Mouse (Mus musculus) hindbrain, postnatal 0 days (tissue): ENCODE results near the gene Top2b. TPM values are rescaled to one million over a fixed set of nuclear protein-coding genes. Genes with fewer than 3 reads are reported as not detected.
A peak's percentile ranks its signal among the peaks of the same experiment; 100 is the strongest.

Experiments
- ATAC-seq: fragments of 200-750 bp; cut with Nextera tagmentation; 2 replicates; pipeline ENCODE4 v1.8.0; 2017; ENCODE audit warnings: mild to moderate bottlenecking, moderate TSS enrichment, moderate library complexity
- DNase-seq: peaks from one replicate; pipeline ENCODE4 v3.0.0-alpha.2; 2015; ENCODE audit warnings: low spot score
- H3K27ac ChIP-seq: fragments of 300-500 bp; sonication (generic); 2 replicates; pipeline ENCODE4 v1.5.1; 2014; ENCODE audit warnings: mild to moderate bottlenecking
- H3K27me3 ChIP-seq: fragments of 300-500 bp; sonication (generic); 2 replicates; pipeline ENCODE4 v1.6.1; 2014; ENCODE audit warnings: low read length, mixed read lengths; ENCODE audit not compliant: insufficient read depth
- H3K36me3 ChIP-seq: fragments of 300-500 bp; sonication (generic); 2 replicates; pipeline ENCODE4 v1.6.1; 2014; ENCODE audit warnings: low read length, mixed read lengths; ENCODE audit not compliant: insufficient read depth
- H3K4me1 ChIP-seq: fragments of 300-500 bp; sonication (generic); 2 replicates; pipeline ENCODE4 v1.6.1; 2014; ENCODE audit warnings: antibody characterized with exemption, low read length, mixed read lengths; ENCODE audit not compliant: insufficient read depth
- H3K4me2 ChIP-seq: fragments of 300-500 bp; sonication (generic); 2 replicates; pipeline ENCODE4 v1.6.1; 2014; ENCODE audit warnings: low read depth, mild to moderate bottlenecking, low read length, moderate library complexity, mixed read lengths
- H3K4me3 ChIP-seq: fragments of 300-500 bp; sonication (generic); 2 replicates; pipeline ENCODE4 v1.5.1; 2014; ENCODE audit warnings: low read length
- H3K9ac ChIP-seq: fragments of 300-500 bp; sonication (generic); replicated peaks from 2 replicates; pipeline ENCODE4 v1.6.1; 2014; ENCODE audit warnings: mild to moderate bottlenecking, low read length, moderate library complexity, mixed read lengths
- H3K9me3 ChIP-seq: fragments of 300-500 bp; sonication (generic); 2 replicates; pipeline ENCODE4 v1.6.1; 2016; ENCODE audit warnings: low read length, mixed read lengths
- CTCF ChIP-seq: IDR thresholded peaks from 2 replicates; pipeline ENCODE4 v1.5.1; 2016; ENCODE audit warnings: antibody characterized with exemption, control low read depth, low read depth
- WGBS: fragments of 180-500 bp; shearing (Covaris S2); extraction: QIAGEN DNeasy Blood & Tissue Kit; methylation state at CpG from one replicate; pipeline ENCODE4 v1.1.7; 2014; 5-methylcytosine and 5-hydroxymethylcytosine counted together
- polyA plus RNA-seq: library from polyadenylated mRNA; unstranded; fragments of >200 nt; fragmentation: Nextera tagmentation; extraction: Ambion mirVana; gene quantifications from 2 replicates; pipeline ENCODE4 v1.2.1, GENCODE M21; 2015
- total RNA-seq: library from RNA; depleted of rRNA; stranded (reverse); fragments of >200 nt; gene quantifications from 2 replicates; pipeline ENCODE4 v1.2.3, GENCODE M21; 2014

The Top2b gene
- total and polyA plus RNA-seq, 2 experiments from 2014 or later, result 40.9 to 79.0 TPM

DNA sequence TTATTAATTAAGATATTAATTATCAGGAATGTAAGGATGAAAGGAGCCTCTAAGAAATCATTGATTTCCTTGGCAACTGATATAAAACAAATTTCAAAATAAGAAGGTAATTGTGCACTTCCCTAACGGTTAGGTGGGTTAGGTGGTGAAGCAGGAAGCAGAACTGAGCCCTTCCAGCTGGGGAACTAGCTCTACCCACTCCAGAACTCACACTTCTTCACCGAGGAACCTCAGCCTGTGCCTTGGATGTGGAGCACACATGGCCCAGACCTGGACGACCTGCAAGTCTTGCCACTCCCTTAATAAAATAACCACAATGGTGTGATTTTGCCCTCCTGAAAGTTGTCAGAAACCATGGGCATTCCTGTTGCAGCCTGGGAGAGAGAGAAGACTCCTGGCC is 35.2 kb upstream of the Top2b start:
- H3K9me3 ChIP-seq, result no peaks in the 10 kb centered on the region
- no peaks in the 10 kb centered on the region for H3K4me1 ChIP-seq
- H3K4me3 ChIP-seq, result no peak overlapping the region
- 75% methylated on average over 3 of the region's 3 CpGs for WGBS
- H3K36me3 ChIP-seq, result no peaks in the 10 kb centered on the region
- no peak overlapping the region for H3K4me2 ChIP-seq
- H3K9ac ChIP-seq, result no peak overlapping the region
- H3K27me3 ChIP-seq, result no peaks in the 10 kb centered on the region
- DNase-seq, result no peak
- ATAC-seq, result no peak
- no peak for TF ChIP-seq CTCF
- H3K27ac ChIP-seq, result no peak overlapping the region

DNA sequence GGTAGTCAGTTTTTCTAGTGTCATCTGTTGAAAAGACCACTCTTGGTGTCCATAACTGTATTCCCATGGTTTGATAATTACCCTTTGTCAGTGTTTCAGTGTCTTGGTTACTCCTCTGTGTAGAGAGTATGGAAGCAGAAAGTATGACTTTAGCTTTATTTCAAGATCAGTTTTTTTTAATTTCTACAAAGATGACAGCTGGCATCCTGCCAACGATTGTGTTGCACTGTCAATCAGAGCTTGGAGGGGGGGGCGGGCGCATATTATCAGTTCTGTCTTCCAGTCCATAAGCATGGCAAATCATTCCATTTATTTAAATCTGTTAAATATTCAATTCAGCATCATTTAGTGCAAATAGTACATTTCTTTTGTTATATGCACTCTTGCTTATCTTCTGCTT is 30.7 kb upstream of the Top2b start:
- DNase-seq, result no peak
- ATAC-seq, result no peak
- no peak for TF ChIP-seq CTCF

DNA sequence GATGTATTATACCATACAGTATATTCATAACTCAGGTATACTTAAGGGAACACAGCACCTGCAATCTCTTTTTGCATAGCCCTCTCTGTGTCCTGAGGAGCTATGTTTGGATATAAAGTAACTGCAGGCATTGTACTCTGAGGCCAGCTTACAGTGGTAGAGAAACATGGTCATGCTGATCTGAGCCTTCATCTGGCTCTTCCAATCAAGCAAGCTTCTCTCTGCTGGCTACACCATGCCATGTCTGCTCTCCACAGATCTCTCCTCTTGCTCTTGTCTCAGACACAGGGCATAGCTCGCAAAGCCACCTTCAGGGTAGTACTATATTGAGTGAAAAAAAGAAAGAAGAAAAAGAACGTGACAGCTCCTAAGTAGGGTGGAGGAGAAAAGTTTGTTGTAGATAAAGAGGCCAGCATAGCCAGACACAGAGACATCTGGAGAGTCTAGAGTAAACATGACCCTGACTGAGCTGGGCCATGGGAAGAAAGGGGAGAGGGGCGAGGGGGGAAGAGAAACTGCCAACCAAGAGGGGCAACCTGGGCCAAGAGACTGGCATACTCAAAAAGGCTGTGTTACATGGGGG is 29.1 kb upstream of the Top2b start:
- ATAC-seq (no peak), DNase-seq (no peak)
- no peak overlapping the region for H3K4me2 ChIP-seq
- H3K9me3 ChIP-seq, result no peaks in the 10 kb centered on the region
- TF ChIP-seq CTCF, result no peak
- 62% methylated on average over 3 of the region's 3 CpGs for WGBS
- H3K27ac ChIP-seq, result no peak overlapping the region
- H3K9ac ChIP-seq, result no peak overlapping the region
- no peaks in the 10 kb centered on the region for H3K27me3 ChIP-seq
- H3K36me3 ChIP-seq, result no peaks in the 10 kb centered on the region
- no peak overlapping the region for H3K4me3 ChIP-seq
- H3K4me1 ChIP-seq, result no peaks in the 10 kb centered on the region

More for the DNA sequence above, 30.7 kb upstream of the Top2b start:
- no peaks in the 10 kb centered on the region for H3K9me3 ChIP-seq
- 67% methylated on average over 3 of the region's 3 CpGs for WGBS
- H3K4me2 ChIP-seq, result no peak overlapping the region
- H3K4me3 ChIP-seq, result no peak overlapping the region
- H3K27me3 ChIP-seq, result no peaks in the 10 kb centered on the region
- no peak overlapping the region for H3K27ac ChIP-seq
- H3K36me3 ChIP-seq, result no peaks in the 10 kb centered on the region
- H3K9ac ChIP-seq, result no peak overlapping the region
- no peaks in the 10 kb centered on the region for H3K4me1 ChIP-seq

DNA sequence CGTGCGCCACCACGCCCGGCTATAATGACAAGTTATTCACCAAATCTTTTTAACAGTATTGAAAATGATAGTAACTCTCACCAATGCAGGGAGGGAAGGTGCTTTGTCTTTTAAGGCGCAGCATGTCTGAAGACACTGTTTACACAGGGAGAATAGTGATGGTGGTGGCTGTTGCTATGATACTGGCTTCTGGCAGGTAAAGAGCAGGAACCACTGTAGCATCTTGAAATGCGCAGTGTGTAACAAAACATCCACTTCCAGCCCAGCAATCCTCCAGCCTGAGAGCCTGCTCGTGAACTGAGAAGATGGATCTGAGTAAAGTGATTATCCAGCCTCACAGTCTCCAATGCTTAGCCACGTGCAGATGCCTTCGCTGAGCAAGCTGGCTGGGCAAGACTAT is 17.5 kb upstream of the Top2b start:
- H3K4me2 ChIP-seq, result no peak overlapping the region
- no peak overlapping the region for H3K9ac ChIP-seq
- H3K27me3 ChIP-seq, result no peaks in the 10 kb centered on the region
- no peak overlapping the region for H3K4me3 ChIP-seq
- WGBS, result 67% methylated on average over 9 of the region's 9 CpGs
- H3K9me3 ChIP-seq, result no peaks in the 10 kb centered on the region
- no peak overlapping the region for H3K27ac ChIP-seq
- H3K36me3 ChIP-seq, result no peaks in the 10 kb centered on the region
- no peaks in the 10 kb centered on the region for H3K4me1 ChIP-seq
- TF ChIP-seq CTCF, result no peak
- peak; percentile 10 for DNase-seq
- ATAC-seq, result no peak

DNA sequence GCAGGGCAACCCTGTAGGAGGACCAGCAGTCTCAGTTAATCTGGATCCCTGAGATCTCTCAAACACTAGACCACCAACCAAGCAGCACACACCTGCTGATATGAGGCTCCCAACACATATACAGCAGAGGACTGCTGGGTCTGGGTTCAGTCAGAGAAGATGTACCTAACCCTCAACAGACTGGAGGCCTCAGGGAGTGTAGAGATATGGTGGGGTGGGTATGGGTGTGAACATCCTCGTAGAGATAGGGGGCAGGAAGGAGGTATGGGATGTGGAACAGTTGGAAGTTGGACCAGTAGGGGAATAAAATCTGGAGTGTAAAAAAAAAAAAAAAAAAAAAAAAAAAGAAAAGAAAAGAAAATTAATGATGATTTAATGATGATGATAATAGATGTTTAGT is 5.3 kb upstream of the Top2b start:
- no peak for DNase-seq
- H3K9me3 ChIP-seq, result no peaks in the 10 kb centered on the region
- WGBS, result 74% methylated on average over 1 of the region's 1 CpGs
- H3K27me3 ChIP-seq, result no peaks in the 10 kb centered on the region
- no peak for TF ChIP-seq CTCF
- H3K36me3 ChIP-seq, result no peaks in the 10 kb centered on the region
- H3K27ac ChIP-seq, result no peak overlapping the region
- no peaks in the 10 kb centered on the region for H3K4me1 ChIP-seq
- ATAC-seq, result no peak
- no peak overlapping the region for H3K4me2 ChIP-seq
- H3K9ac ChIP-seq, result no peak overlapping the region
- H3K4me3 ChIP-seq, result no peak overlapping the region

DNA sequence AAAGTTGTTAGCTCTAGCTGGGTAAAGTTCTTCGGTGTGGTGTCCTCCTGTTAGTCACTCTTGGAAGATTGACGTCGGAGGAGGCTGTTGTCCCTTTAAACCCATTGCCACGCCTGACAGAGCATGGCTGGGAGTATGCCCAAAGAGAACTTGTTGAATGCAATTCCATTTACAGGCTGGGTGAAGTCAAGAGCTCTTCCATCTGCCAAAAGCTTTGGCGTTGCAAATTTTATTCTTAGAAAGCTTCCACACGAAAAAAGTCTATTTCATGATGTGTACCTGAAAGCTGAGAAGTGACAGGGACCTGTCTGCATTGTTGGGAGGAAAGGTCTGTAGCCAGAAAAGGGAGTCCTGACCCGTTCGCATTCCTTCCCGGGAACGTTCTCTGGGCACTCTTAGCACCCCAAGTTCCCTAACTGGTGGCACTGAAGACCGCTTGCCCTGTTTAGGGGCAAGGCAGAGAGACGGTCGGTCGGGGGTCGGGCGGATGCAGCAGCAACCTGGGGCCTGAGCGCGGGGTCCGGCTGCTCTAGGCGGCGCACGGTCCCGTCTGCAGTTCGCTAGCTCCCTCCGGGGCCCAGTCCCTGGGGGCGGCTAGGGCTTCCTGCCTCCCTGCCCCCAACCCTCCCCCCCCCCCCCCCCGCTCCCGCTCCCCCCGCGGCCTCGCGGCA is 683 bp upstream of the Top2b start:
- Histone ChIP-seq H3K27me3 (no peaks in the 10 kb centered on the region), H3K4me3 (peak overlapping the region; percentile 97), H3K9me3 (no peaks in the 10 kb centered on the region), H3K36me3 (no peaks in the 10 kb centered on the region), H3K9ac (peak overlapping the region; percentile 100), H3K27ac (peak overlapping the region; percentile 100), H3K4me1 (no peaks in the 10 kb centered on the region), H3K4me2 (peak overlapping the region; percentile 85)
- ATAC-seq (no peak; the same call in 1 of the 2 replicates), DNase-seq (peak; percentile 78)
- whole genome bisulfite sequencing, result under 1% methylated on average over 26 of the region's 32 CpGs
- TF ChIP-seq CTCF, result no peak
